Mouse (Mus musculus) kidney, postnatal 0 days (tissue): Measurements from ENCODE around the gene Gimap4. TPM values are rescaled to one million over a fixed set of nuclear protein-coding genes. Genes with fewer than 3 reads are reported as not detected.
"Not testable (repeated sequence)": the region's sequence is repeated elsewhere in the genome, so short reads cannot be mapped to it uniquely, and the experiment has no call there.

ENCODE experiments used
- ATAC-seq: fragments of 200-750 bp; cut with Nextera tagmentation; replicated peaks from 2 replicates; pipeline ENCODE4 v1.8.0; 2017; ENCODE audit warnings: low read depth, moderate number of reproducible peaks, moderate TSS enrichment, moderate library complexity; ENCODE audit not compliant: low FRiP score
- DNase-seq: peaks from one replicate; pipeline ENCODE4 v3.0.0-alpha.2; 2016; ENCODE audit warnings: low spot score
- H3K27ac ChIP-seq: fragments of 300-500 bp; sonication (generic); 2 replicates; pipeline ENCODE4 v1.5.1; 2014; ENCODE audit warnings: mild to moderate bottlenecking
- H3K27me3 ChIP-seq: fragments of 300-500 bp; sonication (generic); 2 replicates; pipeline ENCODE4 v1.6.1; 2014; ENCODE audit warnings: low read length, mixed read lengths; ENCODE audit not compliant: insufficient read depth
- H3K36me3 ChIP-seq: fragments of 300-500 bp; sonication (generic); 2 replicates; pipeline ENCODE4 v1.6.1; 2014; ENCODE audit warnings: low read length, mixed read lengths; ENCODE audit not compliant: insufficient read depth
- H3K4me1 ChIP-seq: fragments of 300-500 bp; sonication (generic); replicated peaks from 2 replicates; pipeline ENCODE4 v1.6.1; 2014; ENCODE audit warnings: antibody characterized with exemption, low read length, mixed read lengths; ENCODE audit not compliant: insufficient read depth
- H3K4me2 ChIP-seq: fragments of 300-500 bp; sonication (generic); 2 replicates; pipeline ENCODE4 v1.6.1; 2014; ENCODE audit warnings: mild to moderate bottlenecking, low read length, moderate library complexity, mixed read lengths
- H3K4me3 ChIP-seq: fragments of 300-500 bp; sonication (generic); replicated peaks from 2 replicates; pipeline ENCODE4 v1.5.1; 2014; ENCODE audit warnings: low read depth, low read length
- H3K9ac ChIP-seq: fragments of 300-500 bp; sonication (generic); 2 replicates; pipeline ENCODE4 v1.6.1; 2014; ENCODE audit warnings: low read depth, low read length
- H3K9me3 ChIP-seq: fragments of 300-500 bp; sonication (generic); replicated peaks from 2 replicates; pipeline ENCODE4 v1.6.1; 2016; ENCODE audit warnings: low read length, inconsistent platforms, mixed read lengths
- CTCF ChIP-seq: IDR thresholded peaks from 2 replicates; pipeline ENCODE4 v1.5.1; 2016; ENCODE audit warnings: antibody characterized with exemption, low read depth, mild to moderate bottlenecking, moderate library complexity
- WGBS: fragments of 180-500 bp; shearing (Covaris S2); extraction: QIAGEN DNeasy Blood & Tissue Kit; methylation state at CpG from one replicate; pipeline ENCODE4 v1.1.7; 2014; 5-methylcytosine and 5-hydroxymethylcytosine counted together
- polyA plus RNA-seq: library from polyadenylated mRNA; unstranded; fragments of >200 nt; fragmentation: Nextera tagmentation; extraction: Ambion mirVana; gene quantifications from 2 replicates; pipeline ENCODE4 v1.2.1, GENCODE M21; 2015

Gimap4 gene
- polyA plus RNA-seq, 1 experiment from 2014 or later: 71.3 TPM

DNA sequence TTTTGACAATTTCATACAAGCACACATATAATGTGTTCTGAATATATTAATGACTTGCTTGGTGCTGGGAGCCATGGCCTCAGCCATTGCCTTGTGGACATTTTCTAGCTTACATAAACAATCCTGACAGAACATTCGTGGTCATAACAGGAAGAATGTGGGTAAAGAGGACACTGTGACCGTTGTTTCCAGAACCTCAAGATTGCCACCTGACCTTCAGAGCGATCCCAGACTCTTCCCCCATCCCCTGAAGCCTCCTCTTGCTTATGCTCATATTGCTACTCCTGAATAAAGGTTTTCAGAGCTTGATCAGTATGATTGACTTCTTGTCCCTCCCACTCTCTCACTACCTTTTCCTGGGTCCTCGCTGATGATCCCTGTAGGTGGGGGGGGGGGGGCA is 6.0 kb upstream of the Gimap4 start:
- Histone ChIP-seq H3K9me3 (no peaks in the 10 kb centered on the region), H3K27me3 (no peaks in the 10 kb centered on the region), H3K4me3 (no peak overlapping the region), H3K4me2 (no peak overlapping the region), H3K9ac (no peak overlapping the region), H3K4me1 (0 out of 2 replicates have a peak, but pooled peaks cover 7% of the 10 kb centered on the region), H3K36me3 (no peaks in the 10 kb centered on the region), H3K27ac (no peak overlapping the region)
- TF ChIP-seq CTCF: no peak
- DNase-seq (no peak), ATAC-seq (no peak)
- WGBS: 72% methylated on average over 4 of the region's 4 CpGs

DNA sequence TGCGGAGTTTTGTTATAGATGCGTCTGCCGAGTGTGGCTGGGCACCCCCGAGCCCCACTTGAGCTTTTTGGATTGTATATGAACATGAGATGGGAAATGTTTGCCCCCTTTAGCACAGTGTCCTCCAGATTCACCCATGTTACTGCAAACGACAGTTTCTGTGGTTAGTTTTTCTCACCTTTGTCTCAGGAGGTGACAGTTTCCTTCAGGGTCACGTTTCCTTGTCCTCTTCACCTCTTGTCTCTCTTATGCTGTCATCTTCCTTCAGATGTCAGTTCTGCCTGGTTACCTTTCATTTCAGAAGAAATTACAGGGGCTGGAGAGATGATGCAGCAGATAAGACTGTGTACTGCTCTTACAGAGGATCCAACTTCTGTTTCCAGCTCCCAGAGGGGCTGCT is 4.6 kb upstream of the Gimap4 start:
- H3K4me1 ChIP-seq: 0 out of 2 replicates have a peak, but pooled peaks cover 7% of the 10 kb centered on the region
- ATAC-seq: no peak
- no peak overlapping the region for H3K27ac ChIP-seq
- no peak overlapping the region for H3K9ac ChIP-seq
- no peak overlapping the region for H3K4me2 ChIP-seq
- no peaks in the 10 kb centered on the region for H3K9me3 ChIP-seq
- no peak for TF ChIP-seq CTCF
- H3K27me3 ChIP-seq: no peaks in the 10 kb centered on the region
- 76% methylated on average over 6 of the region's 6 CpGs for WGBS
- H3K36me3 ChIP-seq: no peaks in the 10 kb centered on the region
- H3K4me3 ChIP-seq: no peak overlapping the region
- DNase-seq: no peak

DNA sequence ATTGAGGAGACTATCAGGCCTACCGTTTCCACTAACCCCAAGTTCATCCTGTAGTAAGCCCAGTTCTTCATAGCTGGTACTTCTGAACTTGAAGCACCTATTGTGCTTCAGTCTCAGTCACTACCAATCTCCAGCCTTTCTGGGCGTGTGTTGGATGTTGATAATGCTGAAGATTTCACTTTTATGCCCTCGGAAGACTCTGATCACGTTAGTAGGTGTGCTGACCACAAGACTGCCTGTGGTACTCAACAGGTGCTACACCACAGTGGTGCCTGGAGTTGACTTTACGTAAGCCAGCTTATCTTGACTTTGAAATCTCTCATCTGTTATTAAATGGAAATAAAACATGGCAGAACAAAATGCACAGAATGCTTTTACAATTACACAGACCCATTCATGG is 3.9 kb upstream of the Gimap4 start:
- DNase-seq (no peak), ATAC-seq (no peak)
- Histone ChIP-seq H3K9ac (no peak overlapping the region), H3K9me3 (no peaks in the 10 kb centered on the region), H3K27ac (no peak overlapping the region), H3K4me3 (no peak overlapping the region), H3K36me3 (no peaks in the 10 kb centered on the region), H3K4me1 (0 out of 2 replicates have a peak, but pooled peaks cover 7% of the 10 kb centered on the region), H3K4me2 (no peak overlapping the region), H3K27me3 (no peaks in the 10 kb centered on the region)
- 85% methylated on average over 5 of the region's 5 CpGs for WGBS
- no peak for TF ChIP-seq CTCF

DNA sequence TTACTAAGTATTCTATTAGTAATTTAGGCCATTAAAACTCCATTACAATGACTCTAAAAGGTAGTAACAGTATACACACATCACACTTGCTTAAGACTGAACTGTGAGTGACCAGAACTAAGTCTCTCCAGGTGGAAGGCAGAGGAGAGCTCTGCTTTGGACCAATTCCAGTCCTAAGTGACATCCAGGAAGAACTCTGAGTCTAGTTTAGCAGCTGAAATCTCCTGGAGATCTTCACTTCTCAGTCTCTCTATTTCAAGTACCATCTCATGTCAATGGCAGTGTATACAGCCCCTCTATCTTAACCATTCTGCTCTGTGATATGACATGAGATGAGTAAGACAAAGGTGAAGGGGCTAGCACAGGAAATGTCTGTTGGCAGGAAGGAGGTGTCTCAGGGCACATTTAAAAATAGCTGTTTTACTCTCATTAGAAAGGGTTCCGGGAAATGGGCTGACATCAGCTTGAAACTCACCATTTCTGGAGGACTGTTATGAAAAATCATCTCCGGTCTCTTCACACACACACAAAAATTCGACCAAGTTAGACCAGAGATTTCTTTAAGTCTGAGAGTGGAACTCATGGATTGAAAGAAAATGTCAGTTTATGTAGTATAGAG is 2.8 kb upstream of the Gimap4 start:
- no peak overlapping the region for H3K4me2 ChIP-seq
- no peak for ATAC-seq
- no peaks in the 10 kb centered on the region for H3K27me3 ChIP-seq
- DNase-seq: peak; percentile 47
- H3K9ac ChIP-seq: no peak overlapping the region
- 67% methylated on average over 3 of the region's 3 CpGs for WGBS
- H3K4me3 ChIP-seq: no peak overlapping the region
- H3K9me3 ChIP-seq: no peaks in the 10 kb centered on the region
- H3K36me3 ChIP-seq: no peaks in the 10 kb centered on the region
- no peak for TF ChIP-seq CTCF
- no peaks in the 10 kb centered on the region for H3K4me1 ChIP-seq
- H3K27ac ChIP-seq: no peak overlapping the region

GRCm38 (mm10) chr6:48682271-48682670 is 2.1 kb upstream of the Gimap4 start:
- no peaks in the 10 kb centered on the region for H3K27me3 ChIP-seq
- no peak for TF ChIP-seq CTCF
- no peaks in the 10 kb centered on the region for H3K4me1 ChIP-seq
- H3K4me2 ChIP-seq: no peak overlapping the region
- H3K27ac ChIP-seq: no peak overlapping the region
- DNase-seq (no peak), ATAC-seq (no peak)
- H3K4me3 ChIP-seq: no peak overlapping the region
- H3K36me3 ChIP-seq: no peaks in the 10 kb centered on the region
- H3K9me3 ChIP-seq: no peaks in the 10 kb centered on the region
- no peak overlapping the region for H3K9ac ChIP-seq
- 64% methylated on average over 4 of the region's 4 CpGs for WGBS

GRCm38 (mm10) chr6:48683263-48683821 is 1.0 kb upstream of the Gimap4 start:
- not testable (repeated sequence) for DNase-seq, H3K4me3 ChIP-seq, H3K4me1 ChIP-seq, H3K9ac ChIP-seq, ATAC-seq, H3K27ac ChIP-seq, H3K9me3 ChIP-seq, H3K27me3 ChIP-seq, H3K4me2 ChIP-seq, H3K36me3 ChIP-seq
- WGBS: 99% methylated on average over 3 of the region's 4 CpGs
